Mouse (Mus musculus) spleen, adult 2 months (tissue): ENCODE measurements around the gene Faxc.

ENCODE experiments used
- CTCF ChIP-seq: fragments of 200-500 bp; IDR thresholded peaks from 2 replicates; pipeline ENCODE4 v1.5.1; 2011; ENCODE audit warnings: mild to moderate bottlenecking, inconsistent platforms; ENCODE audit not compliant: insufficient read depth, insufficient read length, insufficient replicate concordance; ENCODE audit errors: extremely low read depth
- POLR2A ChIP-seq: fragments of 200-500 bp; IDR thresholded peaks from 2 replicates; pipeline ENCODE4 v1.6.1; 2011; ENCODE audit warnings: low read depth, low read length, inconsistent platforms

DNA sequence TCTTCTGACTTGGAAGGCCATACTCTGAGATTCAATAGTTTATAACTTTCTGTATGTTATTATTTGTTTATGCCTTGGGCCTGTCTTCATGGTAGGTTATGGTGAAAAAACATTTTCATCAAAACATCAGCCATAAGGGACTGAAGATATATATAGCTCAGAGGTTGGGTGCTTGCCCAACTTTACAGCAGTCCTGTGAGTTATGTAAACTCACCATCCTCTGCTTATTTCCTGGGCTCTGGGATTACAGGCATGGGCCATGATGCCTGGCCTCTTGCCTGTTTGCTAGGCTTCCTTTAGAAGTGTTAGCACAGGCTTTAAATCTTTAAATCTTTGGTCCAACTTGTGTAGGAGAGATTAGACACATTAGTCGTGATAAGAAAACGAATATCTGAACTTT is 21.1 kb downstream of the Faxc start:
- TF ChIP-seq CTCF (no peak), POLR2A (no peak)
